Mouse (Mus musculus) liver, embryonic 14.5 days (tissue): ENCODE results near the gene Slc22a27.
"Not testable (repeated sequence)": the region's sequence is repeated elsewhere in the genome, so short reads cannot be mapped to it uniquely, and the experiment has no call there.

ENCODE experiments used
- CTCF ChIP-seq: IDR thresholded peaks from 2 replicates; pipeline ENCODE4 v1.5.1; 2016; ENCODE audit warnings: antibody characterized with exemption, low read depth, control low read depth
- EP300 ChIP-seq: IDR thresholded peaks from 2 replicates; pipeline ENCODE4 v1.6.1; 2016; ENCODE audit warnings: antibody characterized with exemption, low read depth

DNA sequence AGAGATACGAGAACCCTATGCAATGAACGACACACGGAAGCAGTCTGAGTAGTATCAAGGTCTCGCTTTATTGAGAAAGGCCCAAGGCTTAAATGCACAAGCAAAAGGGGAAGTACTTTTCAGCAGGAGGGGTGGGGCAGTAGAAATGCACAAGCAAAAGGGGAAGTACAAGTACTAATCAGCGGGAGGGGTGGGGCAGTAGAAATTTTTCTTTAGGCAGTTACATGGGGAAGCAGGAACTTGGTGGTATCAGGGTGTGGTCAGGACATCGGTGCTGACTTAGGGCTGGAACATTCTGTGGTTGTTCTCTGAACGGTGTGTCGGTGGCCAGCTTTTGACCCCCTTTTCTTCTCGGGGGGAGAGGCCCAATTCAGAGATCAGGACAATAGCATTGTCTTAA lies 45.8 kb upstream of the Slc22a27 start:
- not testable (repeated sequence) for TF ChIP-seq EP300, CTCF
